ENCODE assay signal across 18 mouse cellular contexts in the genomic region with DNA sequence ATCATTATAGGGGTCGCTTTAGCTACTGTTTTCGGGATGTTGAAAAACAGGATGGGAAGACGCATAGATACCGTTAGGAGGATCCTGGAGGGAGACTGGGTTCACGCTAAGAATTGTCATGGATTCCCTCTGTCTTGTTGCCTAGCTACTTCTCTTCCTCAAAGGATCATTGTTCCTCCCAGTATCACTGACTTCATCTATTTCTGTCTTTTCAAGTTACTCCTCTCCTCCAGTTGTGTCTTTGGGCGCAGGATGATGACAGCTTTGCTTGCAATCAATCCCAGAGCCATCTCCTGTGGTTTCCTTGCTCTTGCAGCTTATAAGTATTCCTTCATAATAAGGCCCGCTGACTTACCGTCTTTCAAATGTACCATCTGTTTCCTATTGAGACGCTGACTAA. TPM values are rescaled to one million over a fixed set of nuclear protein-coding genes. Genes with fewer than 3 reads are reported as not detected.
A peak's percentile ranks its signal among the peaks of the same experiment; 100 is the strongest.
DNase-seq lines count a peak whose midpoint lies in the region; ATAC-seq lines count a peak whose summit lies in the region.
"Had no signal": no experiment of that assay in that cellular context is flagged by ENCODE, and none has a peak within 500 bp of the region (broad histone marks: within the 10 kb centered on the region; RNA-seq: fewer than 3 reads in every experiment).

No protein-coding gene starts in this region.

- no peak overlapping the region for H3K4me3 ChIP-seq in limb, embryonic 13.5 days
- no peak overlapping the region for H3K4me3 ChIP-seq in limb, embryonic 10.5 days
- 0 out of 2 replicates have a peak overlapping the region, but pooled peaks have one; percentile 6 for H3K4me3 ChIP-seq in embryonic facial prominence, embryonic 13.5 days
- H3K4me3 ChIP-seq in hindbrain, embryonic 16.5 days (ENCODE audit: low read length): peak overlapping the region; percentile 38
- H3K4me3 ChIP-seq in neural tube, embryonic 15.5 days (replicated peaks): peak overlapping the region; percentile 37
- H3K4me3 ChIP-seq: erythroblast, embryonic 14.5 days; limb, embryonic 15.5 days had no signal

- H3K36me3 ChIP-seq in limb, embryonic 13.5 days: no peaks in the 10 kb centered on the region
- H3K36me3 ChIP-seq in limb, embryonic 10.5 days: no peaks in the 10 kb centered on the region
- H3K36me3 ChIP-seq in embryonic facial prominence, embryonic 13.5 days: no peaks in the 10 kb centered on the region
- H3K36me3 ChIP-seq in hindbrain, embryonic 16.5 days (ENCODE audit: control insufficient read depth, insufficient read depth, low read length): no peaks in the 10 kb centered on the region
- no peaks in the 10 kb centered on the region for H3K36me3 ChIP-seq in neural tube, embryonic 15.5 days
- H3K36me3 ChIP-seq: limb, embryonic 15.5 days had no signal

- no peak for DNase-seq in limb, embryonic 10.5 days (ENCODE audit: low spot score)
- no peak for DNase-seq in lung, postnatal 36 days
- no peak for DNase-seq in heart, postnatal 14 days
- DNase-seq: adrenal gland, postnatal 36 days; heart, adult 11 months; kidney, postnatal 36 days; lung, adult 2 months had no signal

- H3K27ac ChIP-seq in limb, embryonic 13.5 days: no peak overlapping the region; the same call in 1 of the 2 replicates
- H3K27ac ChIP-seq in limb, embryonic 10.5 days: no peak overlapping the region
- peak overlapping the region; percentile 44; the same call in 1 of the 2 replicates for H3K27ac ChIP-seq in embryonic facial prominence, embryonic 13.5 days
- peak overlapping the region; percentile 49; the same call in 1 of the 2 replicates for H3K27ac ChIP-seq in hindbrain, embryonic 16.5 days (ENCODE audit: low read depth, low read length)
- H3K27ac ChIP-seq in neural tube, embryonic 15.5 days (replicated peaks): peak overlapping the region; percentile 63
- H3K27ac ChIP-seq: limb, embryonic 15.5 days had no signal

- peak overlapping the region; percentile 21 for H3K4me2 ChIP-seq in limb, embryonic 13.5 days (replicated peaks)
- H3K4me2 ChIP-seq in embryonic facial prominence, embryonic 13.5 days: peak overlapping the region; percentile 44
- peak overlapping the region; percentile 52 for H3K4me2 ChIP-seq in hindbrain, embryonic 16.5 days (ENCODE audit: low read length)
- peak overlapping the region; percentile 57 for H3K4me2 ChIP-seq in neural tube, embryonic 15.5 days
- H3K4me2 ChIP-seq: limb, embryonic 15.5 days had no signal

- intact Hi-C loops in heart, postnatal 14 days (cut with DNase I): no loop called here

- WGBS in limb, embryonic 13.5 days: 59% methylated on average over 9 of the region's 9 CpGs
- 82% methylated on average over 9 of the region's 9 CpGs for WGBS in limb, embryonic 10.5 days
- WGBS in embryonic facial prominence, embryonic 13.5 days: 41% methylated on average over 9 of the region's 9 CpGs
- 42% methylated on average over 9 of the region's 9 CpGs for WGBS in hindbrain, embryonic 16.5 days
- WGBS in neural tube, embryonic 15.5 days: 40% methylated on average over 9 of the region's 9 CpGs

- H3K9me3 ChIP-seq in limb, embryonic 13.5 days: no peaks in the 10 kb centered on the region
- H3K9me3 ChIP-seq in limb, embryonic 10.5 days (replicated peaks): no peaks in the 10 kb centered on the region
- H3K9me3 ChIP-seq in embryonic facial prominence, embryonic 13.5 days: no peaks in the 10 kb centered on the region
- H3K9me3 ChIP-seq in hindbrain, embryonic 16.5 days (ENCODE audit: control insufficient read depth, low read length): no peaks in the 10 kb centered on the region
- H3K9me3 ChIP-seq in neural tube, embryonic 15.5 days (replicated peaks): no peaks in the 10 kb centered on the region
- H3K9me3 ChIP-seq: limb, embryonic 15.5 days had no signal

- H3K27me3 ChIP-seq in limb, embryonic 13.5 days: no peaks in the 10 kb centered on the region
- H3K27me3 ChIP-seq in limb, embryonic 10.5 days (ENCODE audit: low read depth, poor library complexity, severe bottlenecking): no peaks in the 10 kb centered on the region
- H3K27me3 ChIP-seq in embryonic facial prominence, embryonic 13.5 days: no peaks in the 10 kb centered on the region
- H3K27me3 ChIP-seq in hindbrain, embryonic 16.5 days (replicated peaks; ENCODE audit: control insufficient read depth, insufficient read depth, low read length): no peaks in the 10 kb centered on the region
- H3K27me3 ChIP-seq in neural tube, embryonic 15.5 days (replicated peaks): no peaks in the 10 kb centered on the region
- H3K27me3 ChIP-seq: limb, embryonic 15.5 days had no signal

- H3K4me1 ChIP-seq in limb, embryonic 13.5 days: peaks cover 22% of the 10 kb centered on the region
- H3K4me1 ChIP-seq in limb, embryonic 10.5 days: peaks cover 18% of the 10 kb centered on the region
- peaks cover 22% of the 10 kb centered on the region for H3K4me1 ChIP-seq in embryonic facial prominence, embryonic 13.5 days
- no peaks in the 10 kb centered on the region for H3K4me1 ChIP-seq in hindbrain, embryonic 16.5 days (ENCODE audit: control insufficient read depth, insufficient read depth, low read depth, low read length)
- H3K4me1 ChIP-seq in neural tube, embryonic 15.5 days: peaks cover 11% of the 10 kb centered on the region

- H3K9ac ChIP-seq in limb, embryonic 13.5 days: no peak overlapping the region
- H3K9ac ChIP-seq in embryonic facial prominence, embryonic 13.5 days: no peak overlapping the region
- H3K9ac ChIP-seq in hindbrain, embryonic 16.5 days (ENCODE audit: low read depth, low read length): peak overlapping the region; percentile 42
- peak overlapping the region; percentile 41; the same call in 1 of the 2 replicates for H3K9ac ChIP-seq in neural tube, embryonic 15.5 days (replicated peaks)
- H3K9ac ChIP-seq: limb, embryonic 15.5 days had no signal

- ATAC-seq in limb, embryonic 13.5 days (ENCODE audit: low FRiP score, low read depth): no peak
- ATAC-seq in embryonic facial prominence, embryonic 13.5 days (ENCODE audit: insufficient number of reproducible peaks, insufficient read depth, low FRiP score, low TSS enrichment, low read depth): no peak
- peak; percentile 84 for ATAC-seq in hindbrain, embryonic 16.5 days
- ATAC-seq in neural tube, embryonic 15.5 days (ENCODE audit: low FRiP score): peak; percentile 78
- ATAC-seq: intestine, embryonic 16.5 days had no signal

RNA-seq across cellular contexts. Expression of gene 4930522H14Rik, which starts 38.3 kb away (rescaled TPM):
- polyA plus RNA-seq in limb, embryonic 13.5 days (2015; fragmentation: Nextera tagmentation; extraction: Ambion mirVana): not detected in 2 replicates
- not detected in 2 replicates for polyA plus RNA-seq in limb, embryonic 10.5 days (2016; fragmentation: Nextera tagmentation; extraction: Ambion mirVana)
- polyA plus RNA-seq in embryonic facial prominence, embryonic 13.5 days (2015; fragmentation: Nextera tagmentation; extraction: Ambion mirVana): not detected in 2 replicates
- not detected in 2 replicates for polyA plus RNA-seq in hindbrain, embryonic 16.5 days (2015; fragmentation: Nextera tagmentation; extraction: Ambion mirVana)
- polyA plus RNA-seq in neural tube, embryonic 15.5 days (2015; fragmentation: Nextera tagmentation; extraction: Ambion mirVana): not detected in 2 replicates
- not detected for total RNA-seq in heart, postnatal 14 days (2021)
- total RNA-seq: adrenal gland, postnatal 36 days; megakaryocyte, adult 5-6 weeks; MEL; neutrophil, adult 5-6 weeks had no signal
- polyA plus RNA-seq: erythroblast, embryonic 14.5 days; heart, embryonic 16.5 days; intestine, embryonic 16.5 days; limb, embryonic 15.5 days; lung, adult 2 months had no signal

Comparison
In these comparisons a context has a peak if more than half of its experiments do, and no peak if none do; other contexts are left out.
1. ATAC-seq: peak in hindbrain, embryonic 16.5 days (single experiment) and neural tube, embryonic 15.5 days (single experiment); none in limb, embryonic 13.5 days (single experiment) and embryonic facial prominence, embryonic 13.5 days (single experiment).
2. H3K27ac ChIP-seq: peak in embryonic facial prominence, embryonic 13.5 days (single experiment), hindbrain, embryonic 16.5 days (single experiment) and neural tube, embryonic 15.5 days (single experiment); none in limb, embryonic 13.5 days (single experiment) and limb, embryonic 10.5 days (single experiment).
3. H3K4me3 ChIP-seq: peak in embryonic facial prominence, embryonic 13.5 days (single experiment), hindbrain, embryonic 16.5 days (single experiment) and neural tube, embryonic 15.5 days (single experiment); none in limb, embryonic 13.5 days (single experiment) and limb, embryonic 10.5 days (single experiment).
4. H3K9ac ChIP-seq: peak in hindbrain, embryonic 16.5 days (single experiment) and neural tube, embryonic 15.5 days (single experiment); none in limb, embryonic 13.5 days (single experiment) and embryonic facial prominence, embryonic 13.5 days (single experiment).
5. Peak in every context shown above with its lines, with median percentiles within 50 percentile points of each other: H3K4me2 ChIP-seq.